Mouse (Mus musculus) G1E-ER4 (cell line): Measurements from ENCODE around the gene Hist2h2aa2. TPM values are rescaled to one million over a fixed set of nuclear protein-coding genes. Genes with fewer than 3 reads are reported as not detected.
"Not testable (repeated sequence)": the region's sequence is repeated elsewhere in the genome, so short reads cannot be mapped to it uniquely, and the experiment has no call there.

Source experiments
- GATA1 ChIP-seq: IDR thresholded peaks from one replicate; pipeline ENCODE4 v1.8.0; 2012; ENCODE audit warnings: low read length, inconsistent platforms
- polyA plus RNA-seq: library from polyadenylated mRNA; stranded (reverse); fragments of >175 nt; gene quantifications from 2 replicates; pipeline ENCODE4 v1.2.3, GENCODE M21; 2012

The Hist2h2aa2 gene
- 48.7 and 66.2 TPM in 2 replicates for polyA plus RNA-seq

DNA sequence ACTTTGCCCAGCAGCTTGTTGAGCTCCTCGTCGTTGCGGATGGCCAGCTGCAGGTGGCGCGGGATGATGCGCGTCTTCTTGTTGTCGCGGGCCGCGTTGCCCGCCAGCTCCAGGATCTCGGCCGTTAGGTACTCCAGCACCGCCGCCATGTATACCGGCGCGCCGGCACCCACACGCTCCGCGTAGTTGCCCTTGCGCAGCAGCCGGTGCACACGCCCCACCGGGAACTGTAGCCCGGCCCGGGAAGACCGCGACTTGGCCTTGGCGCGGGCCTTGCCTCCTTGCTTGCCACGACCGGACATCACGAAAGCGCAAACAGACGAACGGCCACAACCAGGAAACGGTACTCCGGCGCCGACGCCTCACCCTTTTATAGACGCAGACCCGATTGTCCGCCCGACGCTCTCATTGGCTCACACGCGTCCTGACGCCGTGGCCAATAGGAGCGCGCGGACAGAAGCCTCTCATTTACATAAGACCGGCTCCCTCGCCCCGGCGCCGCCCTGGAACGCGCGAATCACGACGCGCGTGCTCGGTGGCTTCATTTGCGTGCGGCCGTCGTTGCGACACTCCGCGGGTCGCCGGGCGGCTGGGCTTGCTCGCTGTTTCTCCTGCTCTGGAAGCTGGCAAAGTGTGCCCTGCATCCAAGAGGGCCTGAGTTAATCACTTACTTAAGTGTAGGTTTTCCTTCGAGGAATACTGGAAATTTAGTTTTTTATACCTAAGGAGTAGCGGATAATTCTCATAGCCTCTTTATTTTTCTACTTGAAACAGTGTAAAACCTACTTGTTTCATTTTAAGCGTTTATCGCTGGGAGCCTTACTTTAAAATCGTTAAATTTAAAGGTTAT, at the start of gene Hist2h2aa2:
Hist2h2aa2 (minus strand) TSS at position 328 of the 850 bp plus-strand sequence.
- not testable (repeated sequence) for TF ChIP-seq GATA1

DNA sequence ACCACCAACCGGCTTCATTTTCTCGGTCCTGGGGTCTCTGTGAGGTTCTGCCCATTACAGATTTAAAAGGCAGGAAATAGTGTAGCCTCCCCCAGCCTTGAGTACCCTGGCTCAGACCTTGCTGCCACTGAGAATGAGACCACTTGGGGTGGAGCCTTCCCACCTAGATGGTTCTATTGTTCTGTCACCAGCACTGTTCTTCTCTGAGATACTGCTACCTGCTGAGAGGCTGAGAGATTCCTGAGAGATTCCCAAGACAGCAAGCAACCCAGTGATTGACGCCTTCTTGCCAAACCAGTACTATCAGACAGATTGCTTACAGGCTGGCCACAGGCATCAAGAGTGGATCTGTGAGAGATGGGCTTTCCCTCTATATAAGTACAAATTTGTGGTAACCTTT, 49.1 kb upstream of the Hist2h2aa2 start:
- TF ChIP-seq GATA1 = no peak

DNA sequence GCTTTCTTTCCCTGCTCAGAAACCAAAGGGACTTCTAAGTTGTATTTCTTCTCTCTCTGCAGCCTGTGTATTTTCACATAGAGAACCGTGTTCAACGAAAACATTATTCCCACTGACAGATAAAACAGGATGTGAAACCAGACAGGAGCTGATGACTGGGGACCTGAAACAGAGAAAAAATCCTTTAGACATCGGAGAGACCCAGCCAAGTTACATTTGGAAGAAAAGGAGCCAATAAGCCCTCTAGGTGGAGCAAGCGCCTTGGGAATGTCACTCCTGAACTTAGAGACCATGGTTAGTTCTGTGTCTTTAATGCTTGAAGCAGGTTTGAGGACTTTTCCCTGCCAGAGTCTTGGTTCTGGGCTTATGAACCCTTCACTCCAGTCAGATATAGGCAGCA, 44.4 kb upstream of the Hist2h2aa2 start:
- no peak for TF ChIP-seq GATA1

GRCm38 (mm10) chr3:96280660-96281059, 40.6 kb upstream of the Hist2h2aa2 start:
- no peak for TF ChIP-seq GATA1

GRCm38 (mm10) chr3:96277800-96278624, 37.9 kb upstream of the Hist2h2aa2 start:
- no peak for TF ChIP-seq GATA1

DNA sequence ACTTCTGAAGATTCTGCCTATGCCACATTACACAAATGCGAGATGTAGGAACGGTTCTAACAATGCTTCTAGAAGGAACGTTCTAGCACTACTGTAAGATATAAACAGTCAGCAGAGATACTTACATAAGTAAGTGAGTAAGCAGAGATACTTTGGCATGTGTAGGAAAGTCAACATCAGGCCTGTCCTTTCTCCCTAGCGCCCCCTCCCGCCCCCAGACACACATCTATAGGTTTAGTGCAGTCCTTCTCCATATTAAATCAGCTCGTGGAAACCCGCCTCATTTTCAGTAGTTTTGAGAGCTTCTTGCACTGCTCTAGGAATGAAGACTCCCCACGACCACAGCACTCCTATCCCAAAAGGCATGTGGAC, 37.3 kb upstream of the Hist2h2aa2 start:
- no peak for TF ChIP-seq GATA1

- no peak for TF ChIP-seq GATA1
Observed at GRCm38 (mm10) chr3:96273591-96274465, 33.8 kb upstream of the Hist2h2aa2 start.

GRCm38 (mm10) chr3:96269511-96270474, 29.7 kb upstream of the Hist2h2aa2 start, which contains the start of gene Hist2h2bb:
Gene Hist2h2bb, plus strand, starts transcription at chr3:96269752.
- no peak for TF ChIP-seq GATA1

- TF ChIP-seq GATA1 = no peak
Observed at GRCm38 (mm10) chr3:96268051-96268775, 28.1 kb upstream of the Hist2h2aa2 start, which contains the start of gene Hist2h3b. Gene Hist2h3b, plus strand, starts transcription at chr3:96268654.

- no peak for TF ChIP-seq GATA1
Observed at GRCm38 (mm10) chr3:96267541-96267940, 27.5 kb upstream of the Hist2h2aa2 start.

- TF ChIP-seq GATA1 = no peak
Observed at GRCm38 (mm10) chr3:96266132-96266710, 26.1 kb upstream of the Hist2h2aa2 start.

DNA sequence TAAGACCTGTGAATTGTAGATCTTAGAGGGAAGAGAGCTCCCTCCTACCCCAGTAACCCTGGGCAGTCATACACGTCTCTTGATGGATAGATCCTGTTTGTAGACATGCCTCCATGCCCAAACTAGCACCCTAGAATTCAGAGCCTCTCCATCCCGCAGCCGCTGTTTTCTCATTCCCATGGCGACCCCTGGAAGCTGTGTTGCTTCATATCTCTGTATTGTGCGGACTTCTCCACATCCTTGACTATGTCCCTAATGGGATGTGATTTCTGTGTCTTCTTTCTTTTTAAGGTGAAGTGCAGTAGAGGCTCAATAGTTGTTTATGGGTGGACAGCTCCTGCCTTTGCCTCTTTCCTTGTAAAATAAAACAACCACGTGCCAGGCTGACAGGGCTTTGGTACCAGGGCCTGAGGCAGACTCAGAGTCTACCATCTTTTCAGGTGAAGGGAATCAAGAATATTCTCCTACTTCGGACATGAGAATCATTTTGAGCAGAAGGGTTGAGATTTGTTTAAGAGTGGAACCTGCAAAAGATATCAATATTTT, 24.4 kb upstream of the Hist2h2aa2 start:
- no peak for TF ChIP-seq GATA1
